Mouse (Mus musculus) bone marrow macrophage, adult 2 months (primary cell): ENCODE measurements at regions not wholly inside any gene's neighbourhood (a gene's known extent, or its start where the extent isn't known, plus 50 kb on each side); places are given as distances from the start of the nearest gene placed in this dataset.

ENCODE experiments used
- CTCF ChIP-seq: IDR thresholded peaks from 2 replicates; pipeline ENCODE4 v1.5.1; 2012; ENCODE audit warnings: low read depth, mild to moderate bottlenecking, low read length, moderate library complexity
- POLR2A ChIP-seq: IDR thresholded peaks from 2 replicates; pipeline ENCODE4 v1.6.1; 2012; ENCODE audit warnings: mild to moderate bottlenecking, low read depth, low read length, borderline replicate concordance

DNA sequence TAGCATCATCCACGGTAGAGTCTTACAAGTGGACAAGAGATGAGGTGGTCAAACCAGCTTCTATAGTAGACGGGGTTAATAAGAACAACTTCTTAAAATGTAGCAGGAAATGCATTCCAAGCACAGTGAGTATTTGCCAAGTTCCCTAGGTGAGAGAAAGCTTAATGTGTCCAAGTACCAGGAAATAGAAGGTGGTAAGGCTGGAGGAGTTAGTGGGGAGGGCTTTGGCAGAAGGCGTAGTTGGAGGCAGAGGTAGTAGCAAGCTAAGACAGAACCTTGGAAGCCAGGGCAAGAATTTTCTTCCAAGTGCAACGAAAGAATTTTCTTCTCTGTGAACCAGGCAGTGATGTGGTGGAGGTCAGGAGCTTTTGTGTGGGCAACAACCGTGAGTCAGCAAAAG is 251.2 kb upstream of the Gpc5 start:
- TF ChIP-seq POLR2A: no peak
- TF ChIP-seq CTCF: no peak
